Mouse (Mus musculus) ES-E14 (cell line): ENCODE measurements around the gene Arhgap30.

ENCODE experiments used
- CHD2 ChIP-seq: IDR thresholded peaks from 2 replicates; pipeline ENCODE4 v1.6.1; 2014; ENCODE audit warnings: mild to moderate bottlenecking, low read depth, low read length, inconsistent platforms
- HCFC1 ChIP-seq: IDR thresholded peaks from 2 replicates; pipeline ENCODE4 v1.6.1; 2012; ENCODE audit warnings: low read length, inconsistent platforms, borderline replicate concordance; ENCODE audit not compliant: insufficient read depth
- MAFK ChIP-seq: IDR thresholded peaks from 2 replicates; pipeline ENCODE4 v1.6.1; 2014; ENCODE audit warnings: mild to moderate bottlenecking, low read depth, low read length, inconsistent platforms; ENCODE audit not compliant: insufficient read depth
- ZC3H11A ChIP-seq: IDR thresholded peaks from 2 replicates; pipeline ENCODE4 v1.6.1; 2012; ENCODE audit warnings: low read depth, mild to moderate bottlenecking, inconsistent platforms, low read length, borderline replicate concordance
- ZNF384 ChIP-seq: IDR thresholded peaks from 2 replicates; pipeline ENCODE4 v1.6.1; 2012; ENCODE audit warnings: low read depth, low read length, inconsistent platforms

DNA sequence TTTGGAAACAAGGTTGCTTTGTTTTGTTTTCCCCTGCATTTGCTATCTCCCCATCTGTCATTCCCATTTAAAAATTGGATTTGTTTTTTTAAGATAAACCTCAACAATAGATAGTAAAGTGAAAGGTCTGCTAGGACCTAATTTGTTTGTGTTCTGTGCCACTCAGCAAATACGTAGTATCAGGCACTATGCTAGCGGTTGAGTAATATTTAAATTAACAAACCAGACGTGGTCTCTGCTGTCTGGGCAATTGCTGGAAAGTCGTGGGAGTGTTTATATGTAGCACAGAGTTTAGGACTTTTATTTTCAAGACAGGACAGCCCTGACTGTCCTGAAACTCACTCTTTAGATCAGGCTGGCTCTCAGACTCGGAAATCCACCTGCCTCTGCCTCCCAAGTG, 63.8 kb downstream of the Arhgap30 start:
- TF ChIP-seq CHD2 (no peak), HCFC1 (no peak), ZC3H11A (no peak), MAFK (no peak), ZNF384 (no peak)
